Mouse (Mus musculus) spleen, adult 2 months (tissue): ENCODE data around the gene Farp2. TPM values are rescaled to one million over a fixed set of nuclear protein-coding genes. Genes with fewer than 3 reads are reported as not detected.

Experiments
- DNase-seq, 2 experiments: peaks; one replicate each; pipeline versions ENCODE4 v3.0.0 to v3.0.0-alpha.2; 2012 to 2021; ENCODE audit warnings: low spot score in 2 of 2, low read depth in 1 of 2
- H3K27ac ChIP-seq: fragments of 200-500 bp; 2 replicates; pipeline ENCODE4 v1.5.1; 2012; ENCODE audit warnings: low read length, inconsistent platforms; ENCODE audit not compliant: insufficient read depth
- H3K27me3 ChIP-seq: fragments of 200-500 bp; 2 replicates; pipeline ENCODE4 v1.6.1; 2012; ENCODE audit warnings: mild to moderate bottlenecking, moderate library complexity, low read length, inconsistent platforms; ENCODE audit not compliant: control insufficient read depth, insufficient read depth
- H3K36me3 ChIP-seq: fragments of 200-500 bp; 2 replicates; pipeline ENCODE4 v1.6.1; 2012; ENCODE audit warnings: mild to moderate bottlenecking, low read length, inconsistent platforms; ENCODE audit not compliant: control insufficient read depth, insufficient read depth
- H3K4me1 ChIP-seq: fragments of 200-500 bp; 2 replicates; pipeline ENCODE4 v1.6.1; 2011; ENCODE audit warnings: inconsistent platforms; ENCODE audit not compliant: control insufficient read depth, insufficient read depth, insufficient read length
- H3K4me3 ChIP-seq: fragments of 200-500 bp; 2 replicates; pipeline ENCODE4 v1.5.1; 2011; ENCODE audit warnings: mild to moderate bottlenecking, inconsistent platforms; ENCODE audit not compliant: insufficient read depth, insufficient read length; ENCODE audit errors: extremely low read depth
- CTCF ChIP-seq: fragments of 200-500 bp; IDR thresholded peaks from 2 replicates; pipeline ENCODE4 v1.5.1; 2011; ENCODE audit warnings: mild to moderate bottlenecking, inconsistent platforms; ENCODE audit not compliant: insufficient read depth, insufficient read length, insufficient replicate concordance; ENCODE audit errors: extremely low read depth
- POLR2A ChIP-seq: fragments of 200-500 bp; IDR thresholded peaks from 2 replicates; pipeline ENCODE4 v1.6.1; 2011; ENCODE audit warnings: low read depth, low read length, inconsistent platforms
- polyA plus RNA-seq: library from polyadenylated mRNA; depleted of rRNA; stranded (reverse); fragments of >200 nt; gene quantifications from 2 replicates; pipeline ENCODE4 v1.2.3, GENCODE M21; 2012; rRNA removed

Gene Farp2
- polyA plus RNA-seq, 1 experiment = 1.7 TPM

DNA sequence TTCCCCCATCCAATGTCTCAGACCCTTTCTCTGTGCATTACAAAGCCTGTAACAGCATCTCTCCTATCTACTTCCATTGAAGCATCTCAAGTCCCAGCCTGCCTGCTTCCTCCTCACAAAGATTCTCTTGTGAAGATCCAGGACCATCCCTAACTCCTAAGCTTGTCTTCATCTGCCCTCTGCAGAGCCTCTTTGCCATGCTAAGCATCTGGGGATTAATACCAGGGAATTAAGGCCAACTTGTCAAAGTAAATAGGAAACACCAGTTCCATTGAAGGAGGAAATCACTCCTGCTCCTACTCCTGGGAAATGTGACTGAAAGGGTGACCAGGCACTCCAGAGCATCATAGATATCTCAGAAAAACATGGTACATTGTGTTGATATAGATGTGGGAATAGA is 158.1 kb downstream of the Farp2 start:
- H3K4me1 ChIP-seq = peaks cover 3% of the 10 kb centered on the region; the same call in 1 of the 2 replicates
- H3K4me3 ChIP-seq = no peak overlapping the region
- DNase-seq = no peak
- H3K27me3 ChIP-seq = no peaks in the 10 kb centered on the region
- TF ChIP-seq POLR2A = no peak
- TF ChIP-seq CTCF = no peak
- H3K36me3 ChIP-seq = no peaks in the 10 kb centered on the region
- no peak overlapping the region for H3K27ac ChIP-seq

Other genes with a start within 250 kb of the Farp2 start
- gene Mterf4, start 206.2 kb upstream of the Farp2 start, polyA plus RNA-seq = 3.8 and 4.0 TPM in 2 replicates
- gene Ppp1r7, start 169.2 kb upstream of the Farp2 start, polyA plus RNA-seq = 2.3 and 2.6 TPM in 2 replicates
- 1.5 and 1.7 TPM in 2 replicates for gene Pask, start 168.6 kb upstream of the Farp2 start, polyA plus RNA-seq
- 0.52 and 0.85 TPM in 2 replicates for gene Ano7, start 138.1 kb upstream of the Farp2 start, polyA plus RNA-seq
- 22.7 and 24.3 TPM in 2 replicates for gene Hdlbp, start 33.3 kb upstream of the Farp2 start, polyA plus RNA-seq
- gene Stk25, start 146.6 kb downstream of the Farp2 start, polyA plus RNA-seq = 63.2 and 65.6 TPM in 2 replicates
- 37.2 and 43.6 TPM in 2 replicates for gene Bok, start 173.6 kb downstream of the Farp2 start, polyA plus RNA-seq
- gene Atg4b, start 239.4 kb downstream of the Farp2 start, polyA plus RNA-seq = 38.5 and 43.0 TPM in 2 replicates
- gene Thap4, start 242.8 kb downstream of the Farp2 start, polyA plus RNA-seq = 16.5 and 17.2 TPM in 2 replicates